Mouse (Mus musculus) cerebellum, adult 2 months (tissue): Measurements from ENCODE around the gene Ctrl.

ENCODE experiments used
- CTCF ChIP-seq: fragments of 200-500 bp; IDR thresholded peaks from 2 replicates; pipeline ENCODE4 v1.5.1; 2011; ENCODE audit warnings: low read depth, mild to moderate bottlenecking, control low read depth, low read length, moderate library complexity, borderline replicate concordance; ENCODE audit not compliant: insufficient read depth
- POLR2A ChIP-seq: fragments of 200-500 bp; IDR thresholded peaks from 2 replicates; pipeline ENCODE4 v1.6.1; 2011; ENCODE audit warnings: low read length, control low read depth, borderline replicate concordance; ENCODE audit not compliant: insufficient read depth

GRCm38 (mm10) chr8:105975363-105975762 is 41.7 kb upstream of the Ctrl start:
- no peak for TF ChIP-seq POLR2A
- TF ChIP-seq CTCF: no peak
